Mouse (Mus musculus): ENCODE measurements around the gene Cers3. TPM values are rescaled to one million over a fixed set of nuclear protein-coding genes. Genes with fewer than 3 reads are reported as not detected.

The Cers3 gene
- polyA plus RNA-seq (2017; shearing (Covaris generic)) = not detected

DNA sequence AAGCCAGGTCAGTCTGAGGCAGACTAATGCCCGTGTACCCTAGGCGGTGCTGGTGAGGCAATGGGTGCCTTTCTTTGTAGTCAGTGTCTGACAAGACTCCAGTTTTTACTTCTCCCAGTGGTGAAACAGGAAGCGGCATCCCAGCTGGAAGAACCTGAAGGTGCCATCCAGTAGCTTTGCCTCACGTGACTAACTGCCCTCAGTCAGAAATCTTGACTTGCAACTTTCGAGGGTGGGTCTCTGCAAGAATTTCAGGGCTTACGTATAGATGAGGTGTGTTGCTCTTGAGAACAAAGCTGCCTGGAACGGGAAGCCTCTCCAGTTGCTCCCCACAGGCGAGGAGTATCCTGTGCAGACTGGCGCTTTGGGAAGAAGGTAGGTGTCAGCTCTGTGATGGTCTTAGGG, at the start of gene Cers3:
Gene Cers3 (plus strand): TSS at position 128 of the 405 bp plus-strand sequence.

DNA sequence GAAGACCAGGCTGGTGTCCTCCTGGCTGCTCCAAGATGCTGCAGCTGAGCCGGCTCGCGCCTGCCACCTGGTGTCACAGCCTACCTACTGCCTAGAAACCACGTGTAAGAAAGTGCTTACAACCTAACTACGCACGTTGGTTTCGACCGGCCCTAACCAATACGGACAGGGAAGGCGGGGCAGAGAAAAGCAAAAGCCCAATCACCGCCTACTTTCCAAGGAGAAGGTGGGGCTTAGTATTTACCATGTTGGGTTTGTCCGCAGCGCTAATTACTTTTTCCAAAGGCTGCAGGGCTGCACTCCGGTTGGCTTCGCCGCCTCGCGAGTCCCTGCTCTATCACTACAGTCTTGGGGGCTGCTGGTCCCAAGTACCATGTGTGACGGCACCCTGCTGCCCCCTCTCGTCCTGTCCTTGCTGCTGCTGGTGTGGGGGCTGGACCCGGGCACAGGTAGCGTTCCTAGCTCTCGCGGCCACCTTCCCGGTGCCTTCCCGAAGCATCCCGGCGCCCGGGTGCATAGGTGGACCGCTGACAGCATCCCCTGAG, 96.2 kb downstream of the Cers3 start, which contains the start of gene Adamts17:
Gene Adamts17 (plus strand): TSS at position 273 of the 545 bp plus-strand sequence.

Other genes with a start within 250 kb of the Cers3 start
- 6.7 TPM for gene Asb7, start 53.9 kb upstream of the Cers3 start, polyA plus RNA-seq (2017; shearing (Covaris generic))
- gene Lins1, start 53.6 kb upstream of the Cers3 start, polyA plus RNA-seq (2017; shearing (Covaris generic)) = 12.8 TPM
- gene Adamts17, start 96.2 kb downstream of the Cers3 start, polyA plus RNA-seq (2017; shearing (Covaris generic)) = 0.86 TPM